Mouse (Mus musculus): Measurements from ENCODE around the gene Lrrc38. TPM values are rescaled to one million over a fixed set of nuclear protein-coding genes. Genes with fewer than 3 reads are reported as not detected.

Lrrc38 gene
- polyA plus RNA-seq (2016; fragmentation: Nextera tagmentation; extraction: Ambion mirVana), result not detected in 2 replicates

- ATAC-seq (ENCODE audit: low FRiP score), result 0 out of 2 replicates have a peak, but pooled peaks have one; percentile 20
- Histone ChIP-seq H3K27me3 (peaks cover 59% of the 10 kb centered on the region), H3K27ac (no peak within 1 kb of the TSS), H3K9ac (peak within 1 kb of the TSS; percentile 53), H3K9me3 (no peaks in the 10 kb centered on the region), H3K36me3 (replicated peaks) (no peaks in the 10 kb centered on the region), H3K4me3 (replicated peaks) (peak within 1 kb of the TSS; percentile 48), H3K4me1 (peaks cover 14% of the 10 kb centered on the region), H3K4me2 (peak within 1 kb of the TSS; percentile 91)
- under 1% methylated on average over 19 of the region's 19 CpGs for WGBS
Measured at GRCm38 (mm10) chr4:143349484-143349906, at the start of gene Lrrc38. Gene Lrrc38, plus strand, starts transcription at chr4:143349757.

GRCm38 (mm10) chr4:143300113-143300688 lies 49.4 kb upstream of the Lrrc38 start:
- H3K4me2 ChIP-seq, result peak overlapping the region; percentile 69
- no peak overlapping the region for H3K27ac ChIP-seq
- H3K27me3 ChIP-seq, result no peaks in the 10 kb centered on the region
- ATAC-seq (ENCODE audit: low FRiP score), result no peak
- H3K36me3 ChIP-seq (replicated peaks), result no peaks in the 10 kb centered on the region
- H3K4me3 ChIP-seq (replicated peaks), result peak overlapping the region; percentile 52
- 10% methylated on average over 12 of the region's 12 CpGs for WGBS
- peaks cover 54% of the 10 kb centered on the region for H3K4me1 ChIP-seq
- H3K9me3 ChIP-seq, result no peaks in the 10 kb centered on the region
- peak overlapping the region; percentile 21; the same call in 1 of the 2 replicates for H3K9ac ChIP-seq

- no peak overlapping the region for H3K4me3 ChIP-seq (replicated peaks)
- no peaks in the 10 kb centered on the region for H3K36me3 ChIP-seq (replicated peaks)
- H3K9ac ChIP-seq, result no peak overlapping the region
- no peak for ATAC-seq (ENCODE audit: low FRiP score)
- H3K9me3 ChIP-seq, result no peaks in the 10 kb centered on the region
- no peak overlapping the region for H3K27ac ChIP-seq
- WGBS, result 74% methylated on average over 5 of the region's 5 CpGs
- H3K4me1 ChIP-seq, result peaks cover 48% of the 10 kb centered on the region
- H3K27me3 ChIP-seq, result no peaks in the 10 kb centered on the region
- H3K4me2 ChIP-seq, result peak overlapping the region; percentile 69
Measured at GRCm38 (mm10) chr4:143301042-143301441, 48.5 kb upstream of the Lrrc38 start.

GRCm38 (mm10) chr4:143301875-143302274 lies 47.7 kb upstream of the Lrrc38 start:
- H3K27ac ChIP-seq, result no peak overlapping the region
- H3K4me3 ChIP-seq (replicated peaks), result no peak overlapping the region
- no peak for ATAC-seq (ENCODE audit: low FRiP score)
- WGBS, result 50% methylated on average over 4 of the region's 4 CpGs
- no peak overlapping the region for H3K9ac ChIP-seq
- H3K4me1 ChIP-seq, result peaks cover 46% of the 10 kb centered on the region
- H3K9me3 ChIP-seq, result no peaks in the 10 kb centered on the region
- H3K36me3 ChIP-seq (replicated peaks), result no peaks in the 10 kb centered on the region
- no peaks in the 10 kb centered on the region for H3K27me3 ChIP-seq
- no peak overlapping the region for H3K4me2 ChIP-seq

GRCm38 (mm10) chr4:143302279-143302890 lies 47.2 kb upstream of the Lrrc38 start:
- H3K4me2 ChIP-seq, result no peak overlapping the region
- H3K27ac ChIP-seq, result no peak overlapping the region
- H3K4me3 ChIP-seq (replicated peaks), result no peak overlapping the region
- WGBS, result 48% methylated on average over 11 of the region's 11 CpGs
- H3K36me3 ChIP-seq (replicated peaks), result no peaks in the 10 kb centered on the region
- H3K9me3 ChIP-seq, result no peaks in the 10 kb centered on the region
- H3K4me1 ChIP-seq, result peaks cover 41% of the 10 kb centered on the region
- H3K27me3 ChIP-seq, result no peaks in the 10 kb centered on the region
- no peak for ATAC-seq (ENCODE audit: low FRiP score)
- H3K9ac ChIP-seq, result no peak overlapping the region

GRCm38 (mm10) chr4:143305031-143305430 lies 44.5 kb upstream of the Lrrc38 start:
- Histone ChIP-seq H3K9ac (no peak overlapping the region), H3K9me3 (no peaks in the 10 kb centered on the region), H3K4me2 (no peak overlapping the region), H3K4me3 (replicated peaks) (no peak overlapping the region), H3K27ac (no peak overlapping the region), H3K4me1 (peaks cover 20% of the 10 kb centered on the region), H3K27me3 (no peaks in the 10 kb centered on the region), H3K36me3 (replicated peaks) (no peaks in the 10 kb centered on the region)
- ATAC-seq (ENCODE audit: low FRiP score), result no peak
- WGBS, result 94% methylated on average over 4 of the region's 4 CpGs

- H3K36me3 ChIP-seq (replicated peaks), result no peaks in the 10 kb centered on the region
- H3K4me2 ChIP-seq, result no peak overlapping the region
- ATAC-seq (ENCODE audit: low FRiP score), result no peak
- H3K27ac ChIP-seq, result no peak overlapping the region
- H3K27me3 ChIP-seq, result no peaks in the 10 kb centered on the region
- peaks cover 9% of the 10 kb centered on the region for H3K4me1 ChIP-seq
- no peak overlapping the region for H3K9ac ChIP-seq
- no peak overlapping the region for H3K4me3 ChIP-seq (replicated peaks)
- WGBS, result 59% methylated on average over 5 of the region's 5 CpGs
- no peaks in the 10 kb centered on the region for H3K9me3 ChIP-seq
Measured at GRCm38 (mm10) chr4:143305987-143306772, 43.4 kb upstream of the Lrrc38 start.

GRCm38 (mm10) chr4:143311341-143311740 lies 38.2 kb upstream of the Lrrc38 start:
- no peak overlapping the region for H3K4me3 ChIP-seq (replicated peaks)
- no peak for ATAC-seq (ENCODE audit: low FRiP score)
- H3K4me2 ChIP-seq, result no peak overlapping the region
- H3K36me3 ChIP-seq (replicated peaks), result no peaks in the 10 kb centered on the region
- WGBS, result 50% methylated on average over 2 of the region's 2 CpGs
- peaks cover 2% of the 10 kb centered on the region for H3K4me1 ChIP-seq
- no peaks in the 10 kb centered on the region for H3K9me3 ChIP-seq
- H3K27me3 ChIP-seq, result no peaks in the 10 kb centered on the region
- no peak overlapping the region for H3K27ac ChIP-seq
- H3K9ac ChIP-seq, result no peak overlapping the region

GRCm38 (mm10) chr4:143313299-143313698 lies 36.3 kb upstream of the Lrrc38 start:
- Histone ChIP-seq H3K27ac (no peak overlapping the region), H3K9me3 (no peaks in the 10 kb centered on the region), H3K27me3 (no peaks in the 10 kb centered on the region), H3K4me1 (no peaks in the 10 kb centered on the region), H3K4me2 (no peak overlapping the region), H3K4me3 (replicated peaks) (no peak overlapping the region), H3K36me3 (replicated peaks) (no peaks in the 10 kb centered on the region), H3K9ac (no peak overlapping the region)
- 83% methylated on average over 6 of the region's 6 CpGs for WGBS
- no peak for ATAC-seq (ENCODE audit: low FRiP score)

GRCm38 (mm10) chr4:143324176-143324924 lies 25.2 kb upstream of the Lrrc38 start:
- no peak overlapping the region for H3K27ac ChIP-seq

GRCm38 (mm10) chr4:143324925-143325624 lies 24.5 kb upstream of the Lrrc38 start:
- Histone ChIP-seq H3K27ac (no peak overlapping the region), H3K9ac (0 out of 2 replicates have a peak overlapping the region, but pooled peaks have one; percentile 2), H3K4me3 (replicated peaks) (peak overlapping the region; percentile 19)

More at GRCm38 (mm10) chr4:143324176-143324924, 25.2 kb upstream of the Lrrc38 start:
- H3K9me3 ChIP-seq, result no peaks in the 10 kb centered on the region
- H3K9ac ChIP-seq, result no peak overlapping the region
- H3K36me3 ChIP-seq (replicated peaks), result no peaks in the 10 kb centered on the region
- peak; percentile 44; the same call in 1 of the 2 replicates for ATAC-seq (ENCODE audit: low FRiP score)
- peaks cover 10% of the 10 kb centered on the region for H3K4me1 ChIP-seq
- WGBS, result 19% methylated on average over 8 of the region's 11 CpGs
- no peaks in the 10 kb centered on the region for H3K27me3 ChIP-seq
- peak overlapping the region; percentile 52 for H3K4me2 ChIP-seq
- H3K4me3 ChIP-seq (replicated peaks), result no peak overlapping the region

More at GRCm38 (mm10) chr4:143324925-143325624, 24.5 kb upstream of the Lrrc38 start:
- Histone ChIP-seq H3K36me3 (replicated peaks) (no peaks in the 10 kb centered on the region), H3K4me2 (peak overlapping the region; percentile 52), H3K4me1 (peaks cover 10% of the 10 kb centered on the region), H3K9me3 (no peaks in the 10 kb centered on the region), H3K27me3 (no peaks in the 10 kb centered on the region)
- WGBS, result 14% methylated on average over 15 of the region's 15 CpGs
- peak; percentile 55 for ATAC-seq (ENCODE audit: low FRiP score)
